Mouse (Mus musculus) CD4-positive, CD25-positive, alpha-beta regulatory T cell, adult 2 months (primary cell): ENCODE data around the gene Hist1h2bp.
"Not testable (repeated sequence)": the region's sequence is repeated elsewhere in the genome, so short reads cannot be mapped to it uniquely, and the experiment has no call there.

Experiments used
- DNase-seq: peaks from one replicate; pipeline ENCODE4 v3.0.0-alpha.2; 2012; ENCODE audit warnings: low read depth, low spot score

Gene Hist1h2bp

GRCm38 (mm10) chr13:21783255-21783617 is 4.0 kb upstream of the Hist1h2bp start, which contains the start of gene Hist1h3i:
Gene Hist1h3i (minus strand): TSS chr13:21783370.
- peak; percentile 86 for DNase-seq

GRCm38 (mm10) chr13:21783734-21784161 is 3.5 kb upstream of the Hist1h2bp start:
- peak; percentile 68 for DNase-seq

- DNase-seq, result no peak
These were observed 3.0 kb upstream of the Hist1h2bp start for GRCm38 (mm10) chr13:21784311-21784710.

DNA sequence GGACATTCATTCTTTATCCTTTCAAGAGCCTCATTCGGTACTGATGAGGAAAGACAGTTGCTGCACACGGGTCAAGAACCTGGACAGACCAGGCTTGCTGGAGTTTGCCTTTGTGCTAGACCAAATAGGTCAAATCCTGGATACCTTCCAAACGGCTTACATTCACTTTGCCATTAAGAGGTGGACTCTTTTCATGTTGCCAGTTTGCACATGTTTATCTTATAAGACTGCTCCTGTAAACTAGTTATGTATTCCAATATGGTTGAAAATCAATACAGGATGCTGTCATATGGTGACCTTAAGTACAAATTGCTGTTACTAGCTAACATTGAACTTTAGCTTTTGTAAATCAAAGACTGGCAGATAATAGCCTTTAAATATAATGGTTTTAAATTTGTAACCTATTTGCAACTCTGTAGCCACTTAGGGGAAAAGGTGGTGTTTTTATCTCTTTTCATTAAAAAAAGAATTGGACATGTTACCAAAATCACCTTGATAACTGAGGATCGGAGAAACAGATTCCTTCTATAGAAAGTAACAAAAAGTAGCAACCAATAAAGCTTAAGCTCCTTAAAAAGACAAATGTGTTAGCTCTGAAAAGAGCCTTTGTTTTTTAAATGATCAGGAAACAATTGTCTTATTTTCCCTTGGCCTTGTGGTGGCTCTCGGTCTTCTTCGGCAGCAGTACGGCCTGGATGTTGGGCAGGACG is 917 bp upstream of the Hist1h2bp start:
- DNase-seq, result peak; percentile 25

DNA sequence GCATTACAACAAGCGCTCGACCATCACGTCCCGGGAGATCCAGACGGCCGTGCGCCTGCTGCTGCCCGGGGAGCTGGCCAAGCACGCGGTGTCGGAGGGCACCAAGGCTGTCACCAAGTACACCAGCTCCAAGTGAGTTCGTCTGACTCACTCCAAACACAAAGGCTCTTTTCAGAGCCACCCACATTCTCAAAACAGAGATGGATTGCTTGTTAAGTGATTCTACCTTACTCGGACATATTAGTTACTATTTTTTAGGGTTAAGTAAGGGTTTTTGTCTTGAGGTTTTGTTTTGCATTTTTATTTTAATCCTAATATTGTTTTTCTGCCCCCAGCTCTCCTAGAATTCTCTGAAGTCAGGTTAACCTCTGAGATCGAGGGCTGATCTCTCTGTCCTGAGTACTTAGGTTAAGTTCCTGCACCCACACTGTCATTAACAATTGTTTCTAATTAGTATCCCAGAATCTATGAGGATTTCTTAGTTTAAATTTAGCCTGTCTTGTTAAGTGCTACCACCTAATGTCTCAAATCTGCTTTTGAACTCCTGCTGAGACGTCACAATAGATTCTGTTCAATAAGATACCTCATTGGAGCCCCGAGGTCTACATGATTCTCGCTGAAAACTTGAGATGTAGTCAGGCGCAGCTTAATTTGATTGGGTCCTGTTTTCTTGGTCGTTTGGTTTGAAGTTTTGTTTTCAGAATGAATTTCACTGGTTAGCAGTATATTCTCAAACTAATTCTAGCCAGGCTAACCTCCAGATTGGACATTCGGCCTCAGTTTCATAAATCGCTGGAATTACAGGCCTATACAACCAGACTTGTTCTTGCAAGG is 716 bp downstream of the Hist1h2bp start:
- DNase-seq, result no peak

DNA sequence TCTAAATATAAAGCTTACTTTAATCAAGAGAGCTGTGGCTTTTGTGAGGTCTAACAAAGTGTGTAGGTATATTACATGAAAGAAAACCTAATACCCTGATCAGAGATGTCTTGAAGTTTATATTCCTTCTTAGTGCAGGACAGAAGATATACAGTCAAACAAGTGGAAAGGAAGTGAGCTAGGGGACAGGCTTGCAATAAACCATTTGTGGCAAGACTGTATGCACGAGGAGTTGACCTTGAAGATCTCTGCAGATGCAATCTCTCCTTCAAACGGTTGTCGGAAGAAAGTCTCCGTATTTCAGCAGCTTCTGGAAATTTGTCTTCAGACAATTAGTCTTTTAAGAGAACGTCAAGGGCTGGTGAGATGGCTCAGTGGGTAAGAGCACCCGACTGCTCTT is 2.7 kb downstream of the Hist1h2bp start:
- no peak for DNase-seq

- no peak for DNase-seq
These were observed 3.5 kb downstream of the Hist1h2bp start for GRCm38 (mm10) chr13:21790601-21791283.

DNA sequence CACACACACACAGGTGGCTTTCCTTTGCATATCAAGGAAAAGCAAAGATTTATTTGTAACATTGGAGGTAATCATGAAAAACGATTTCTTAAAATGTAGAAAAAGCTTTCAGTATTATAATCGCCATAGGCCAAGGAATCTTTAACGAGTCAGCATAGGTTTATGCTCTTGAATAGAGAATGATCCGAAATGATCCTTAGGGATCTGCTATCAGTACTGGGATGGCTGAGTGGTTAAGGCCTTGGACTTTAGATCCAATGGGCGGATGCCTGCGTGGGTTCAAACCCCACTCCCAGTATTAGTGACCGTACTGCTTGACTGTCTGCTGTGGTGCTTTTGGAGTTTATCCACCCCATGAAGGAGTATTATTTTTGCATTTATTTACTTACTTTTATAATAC is 8.3 kb downstream of the Hist1h2bp start:
- no peak for DNase-seq

DNA sequence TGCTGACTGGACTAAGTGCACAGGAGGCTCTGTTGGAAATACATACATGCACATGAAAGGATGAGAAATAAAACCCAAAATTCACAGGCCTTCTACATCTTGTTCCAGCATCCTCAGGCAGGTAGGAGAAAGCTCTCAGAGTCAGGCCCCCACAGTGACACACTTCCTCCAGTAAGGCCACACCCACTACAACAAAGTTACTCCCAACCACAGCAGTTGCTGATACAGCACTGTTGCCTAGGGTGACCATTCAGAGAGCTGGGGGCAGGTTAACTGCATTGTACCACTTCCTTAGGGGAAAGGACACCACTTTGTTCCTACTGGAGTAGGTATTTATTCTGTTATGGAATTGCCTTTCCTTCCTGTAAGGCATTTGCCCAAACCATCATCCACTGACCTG is 9.9 kb downstream of the Hist1h2bp start:
- DNase-seq, result not testable (repeated sequence)

GRCm38 (mm10) chr13:21803058-21803457 is 15.8 kb downstream of the Hist1h2bp start:
- not testable (repeated sequence) for DNase-seq

DNA sequence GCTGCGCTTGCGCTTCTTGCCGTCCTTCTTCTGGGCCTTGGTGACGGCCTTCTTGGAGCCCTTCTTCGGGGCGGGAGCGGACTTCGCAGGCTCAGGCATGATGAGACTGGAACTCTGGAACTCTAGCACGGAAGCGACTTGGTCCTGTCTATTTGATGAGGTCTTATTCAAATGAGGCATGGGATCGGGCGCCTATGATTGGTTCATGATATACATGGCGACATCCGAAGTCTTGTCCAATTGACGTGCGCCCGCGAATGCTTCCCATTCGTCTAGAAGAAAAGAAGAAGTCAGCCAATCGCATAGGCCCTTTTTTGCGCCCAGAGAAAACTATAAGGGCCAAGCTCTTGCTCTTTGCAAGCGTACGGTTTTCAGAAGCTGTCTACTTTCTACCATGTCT is 22.8 kb downstream of the Hist1h2bp start, which contains the start of the genes Hist1h2bq and Hist1h2ao:
Gene Hist1h2bq (minus strand): TSS at position 125 of the 400 bp plus-strand sequence.
Gene Hist1h2ao (plus strand): TSS at position 393 of the 400 bp plus-strand sequence.
- DNase-seq, result not testable (repeated sequence)

- DNase-seq, result not testable (repeated sequence)
These were observed 23.8 kb downstream of the Hist1h2bp start for GRCm38 (mm10) chr13:21811074-21811473.

DNA sequence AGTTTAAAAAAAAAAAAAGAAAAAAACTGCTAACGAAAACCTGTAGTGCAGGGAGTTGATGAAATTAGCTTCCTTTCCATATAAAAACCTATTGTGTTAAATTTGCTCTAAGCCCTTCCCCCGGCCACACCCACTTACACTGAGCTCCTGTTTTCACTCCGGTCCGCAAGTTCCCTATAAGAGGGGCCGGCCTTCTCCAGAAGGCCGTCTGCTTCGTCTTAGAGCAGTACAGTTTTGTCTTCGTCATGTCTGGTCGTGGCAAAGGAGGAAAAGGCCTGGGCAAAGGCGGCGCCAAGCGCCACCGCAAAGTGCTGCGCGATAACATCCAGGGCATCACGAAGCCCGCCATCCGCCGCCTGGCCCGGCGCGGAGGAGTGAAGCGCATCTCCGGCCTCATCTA is 24.3 kb downstream of the Hist1h2bp start, which contains the start of gene Hist1h4m:
Gene Hist1h4m (plus strand): TSS at position 208 of the 400 bp plus-strand sequence.
- not testable (repeated sequence) for DNase-seq

- DNase-seq, result not testable (repeated sequence)
These were observed 24.8 kb downstream of the Hist1h2bp start for GRCm38 (mm10) chr13:21812092-21812491.

- DNase-seq, result not testable (repeated sequence)
These were observed 33.0 kb downstream of the Hist1h2bp start for GRCm38 (mm10) chr13:21820082-21820890.

DNA sequence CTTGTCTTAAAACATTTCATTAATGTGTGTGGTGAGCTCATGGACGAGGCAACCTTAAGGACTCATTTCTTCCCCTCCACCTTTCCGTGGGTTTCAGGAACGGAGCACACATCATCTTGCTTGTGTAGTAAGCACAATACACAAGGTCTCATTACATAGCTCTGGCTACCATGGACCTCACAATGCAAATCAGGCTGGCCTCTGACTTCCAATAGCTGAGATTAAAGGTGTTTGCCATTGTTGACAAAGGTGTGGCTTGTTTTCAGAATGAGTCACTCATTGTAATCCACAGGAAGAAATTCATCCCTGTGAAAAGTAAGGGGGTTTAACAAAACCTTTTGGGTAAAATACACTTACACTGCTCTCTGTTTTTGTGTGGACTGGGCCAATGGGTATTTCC is 41.2 kb downstream of the Hist1h2bp start:
- no peak for DNase-seq

DNA sequence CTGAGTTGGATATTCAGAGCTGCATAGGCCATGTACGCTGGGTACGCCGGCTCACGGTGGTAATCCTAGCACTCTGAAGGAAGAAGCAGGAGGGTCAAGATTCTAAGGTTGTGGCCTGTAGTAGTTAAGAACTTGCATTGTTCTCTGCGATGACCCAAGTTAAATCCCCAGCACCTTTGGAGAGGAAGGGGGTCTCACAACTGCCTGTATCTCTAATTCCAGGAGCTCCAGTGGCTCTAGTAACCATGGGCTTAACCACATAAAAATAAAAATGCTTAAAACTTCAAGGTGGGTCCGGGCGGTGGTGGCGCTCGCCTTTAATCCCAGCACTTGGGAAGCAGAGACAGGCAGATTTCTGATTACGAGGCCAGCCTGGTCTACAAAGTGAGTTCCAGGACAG is 43.1 kb downstream of the Hist1h2bp start:
- no peak for DNase-seq

DNA sequence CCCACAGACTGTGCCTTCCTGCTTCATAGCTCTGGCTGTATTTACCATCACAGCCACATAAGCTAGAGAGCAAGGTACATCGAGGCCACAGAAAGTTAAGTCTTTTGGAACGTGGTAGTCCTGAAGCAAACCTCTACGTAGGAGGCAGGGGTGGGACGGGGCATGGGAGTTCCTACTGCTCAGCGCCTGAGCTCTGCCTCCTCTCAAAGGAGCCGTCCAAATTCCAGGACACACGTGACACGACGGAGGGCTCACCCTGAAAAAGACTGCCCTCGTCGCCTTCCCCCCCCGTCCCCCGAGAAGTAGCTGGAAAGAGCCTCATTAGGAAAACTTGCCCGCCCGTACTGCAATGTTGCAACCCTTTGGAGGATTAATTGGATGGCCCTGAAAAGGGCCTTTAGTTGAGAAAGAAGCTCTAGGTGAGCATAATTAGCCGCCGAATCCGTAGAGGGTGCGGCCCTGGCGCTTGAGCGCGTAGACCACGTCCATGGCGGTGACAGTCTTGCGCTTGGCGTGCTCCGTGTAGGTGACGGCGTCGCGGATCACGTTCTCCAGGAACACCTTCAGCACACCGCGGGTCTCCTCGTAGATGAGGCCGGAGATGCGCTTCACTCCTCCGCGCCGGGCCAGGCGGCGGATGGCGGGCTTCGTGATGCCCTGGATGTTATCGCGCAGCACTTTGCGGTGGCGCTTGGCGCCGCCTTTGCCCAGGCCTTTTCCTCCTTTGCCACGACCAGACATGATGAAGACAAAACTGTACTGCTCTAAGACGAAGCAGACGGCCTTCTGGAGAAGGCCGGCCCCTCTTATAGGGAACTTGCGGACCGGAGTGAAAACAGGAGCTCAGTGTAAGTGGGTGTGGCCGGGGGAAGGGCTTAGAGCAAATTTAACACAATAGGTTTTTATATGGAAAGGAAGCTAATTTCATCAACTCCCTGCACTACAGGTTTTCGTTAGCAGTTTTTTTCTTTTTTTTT is 44.4 kb downstream of the Hist1h2bp start, which contains the start of gene Hist1h4n:
Gene Hist1h4n (minus strand): TSS at position 779 of the 977 bp plus-strand sequence.
- not testable (repeated sequence) for DNase-seq

- DNase-seq, result not testable (repeated sequence)
These were observed 46.2 kb downstream of the Hist1h2bp start, which contains the start of the genes Hist1h2ap and Hist1h2br for GRCm38 (mm10) chr13:21833461-21833860. Gene Hist1h2ap (minus strand): TSS chr13:21833507. Gene Hist1h2br (plus strand): TSS chr13:21833743.
